Mouse (Mus musculus) frontal cortex, adult (tissue): ENCODE measurements at regions not wholly inside any gene's neighbourhood (a gene's known extent, or its start where the extent isn't known, plus 50 kb on each side); places are given as distances from the start of the nearest gene placed in this dataset.

Source experiments
- ATAC-seq: cut with Nextera tagmentation; 2 replicates; pipeline ENCODE4 v1.9.2; 2017; ENCODE audit warnings: mild to moderate bottlenecking, moderate library complexity, mixed read lengths; ENCODE audit not compliant: low TSS enrichment

DNA sequence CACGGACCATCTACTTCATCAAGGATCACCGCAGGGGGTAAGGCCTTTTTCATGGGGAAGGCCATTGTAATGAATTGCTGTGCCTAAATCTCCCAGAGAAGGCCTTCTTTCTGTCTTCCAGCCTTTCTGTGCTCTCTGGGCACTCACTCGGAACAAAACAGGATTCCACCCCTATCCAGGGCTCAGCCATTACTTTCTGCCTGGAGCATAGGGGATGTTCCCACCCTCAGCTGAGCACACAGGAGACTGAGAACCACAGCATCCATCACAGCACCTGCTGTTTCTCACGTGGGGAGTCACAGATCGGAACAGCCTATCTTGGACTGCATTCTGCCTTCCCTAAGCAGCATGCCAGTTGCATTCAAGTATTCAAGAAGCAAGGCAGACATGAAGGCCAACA is 4071.8 kb upstream of the Gm7489 start:
- no peak for ATAC-seq

GRCm38 (mm10) chr15:49860331-49860730 is 4024.4 kb upstream of the Gm7489 start:
- ATAC-seq: no peak

DNA sequence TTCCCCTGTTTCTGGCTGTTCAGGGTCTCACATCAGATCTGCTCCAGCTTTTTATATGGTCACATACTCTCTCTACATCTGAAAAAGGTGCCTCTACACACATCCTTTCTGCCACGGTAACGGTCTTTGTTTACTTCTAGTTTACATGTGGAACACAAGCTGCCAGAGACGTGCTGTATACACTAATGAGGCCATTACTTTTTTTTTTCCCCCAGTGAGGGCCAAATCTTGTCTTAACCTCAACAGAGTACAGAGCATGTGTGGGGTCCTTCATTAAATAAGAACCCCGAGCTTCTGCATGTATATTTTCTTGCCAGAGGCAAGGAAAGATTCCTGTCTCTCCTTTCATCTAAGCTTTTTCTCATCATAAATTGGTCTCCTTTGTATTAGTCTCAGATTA is 4010.2 kb upstream of the Gm7489 start:
- ATAC-seq: no peak

- ATAC-seq: no peak
Measured at GRCm38 (mm10) chr15:49885947-49886346, 3998.8 kb upstream of the Gm7489 start.

DNA sequence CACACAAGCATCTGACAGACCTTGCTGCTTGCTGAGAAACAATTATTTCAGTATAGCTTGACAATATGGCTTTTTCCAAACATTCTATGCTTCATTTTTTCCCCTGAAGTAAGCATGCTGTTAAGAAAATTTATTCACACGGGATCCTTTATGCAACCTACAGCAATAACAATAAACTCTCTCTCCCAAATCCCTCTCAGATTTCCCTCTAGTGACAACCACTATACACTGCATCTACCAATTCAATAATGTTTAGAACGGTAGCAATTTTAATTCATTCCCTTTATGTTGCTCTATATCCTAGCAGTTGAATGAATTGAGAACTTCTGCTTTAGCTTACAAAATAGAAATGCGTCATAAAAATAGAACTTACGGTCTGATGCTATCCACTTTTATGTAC is 3988.7 kb upstream of the Gm7489 start:
- peak; percentile 38; the same call in 1 of the 2 replicates for ATAC-seq

DNA sequence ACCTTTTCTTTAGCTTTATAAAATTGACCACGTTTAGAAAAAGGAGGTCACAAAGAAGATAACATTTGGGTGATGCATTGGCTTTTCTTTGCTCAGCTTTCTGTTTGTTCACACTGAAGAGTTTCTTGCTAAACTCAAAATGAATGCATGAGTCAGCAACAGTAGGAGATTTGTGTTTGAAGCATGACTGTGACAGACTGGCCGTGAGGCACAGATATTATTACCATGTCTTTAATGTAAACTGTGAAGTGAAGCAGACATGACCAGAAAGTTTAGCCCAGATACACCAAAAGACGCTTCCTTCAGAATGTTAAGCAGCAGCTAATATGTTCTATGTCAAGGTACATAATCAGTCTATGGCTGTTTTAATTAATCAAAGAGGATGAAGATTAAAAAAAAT is 3985.9 kb upstream of the Gm7489 start:
- no peak for ATAC-seq

GRCm38 (mm10) chr15:49899782-49900181 is 3984.9 kb upstream of the Gm7489 start:
- no peak for ATAC-seq
